Mouse (Mus musculus) thymus, adult 18-20 months (tissue): ENCODE measurements around the gene Zfp61.

ENCODE experiments used
- DNase-seq, 2 experiments: peaks; one replicate each; pipeline ENCODE4 v3.0.0; 2022; ENCODE audit warnings: mixed read lengths in 2 of 2

Gene Zfp61

GRCm38 (mm10) chr7:24254633-24255474, 46.2 kb downstream of the Zfp61 start, which contains the start of gene Zfp108:
Gene Zfp108, plus strand, starts transcription at chr7:24254794.
- DNase-seq, result peak; percentile 26 to 54

GRCm38 (mm10) chr7:24253779-24254615, 47.0 kb downstream of the Zfp61 start:
- DNase-seq, result no peak
